Mouse (Mus musculus): Measurements from ENCODE around the gene Gm5460. TPM values are rescaled to one million over a fixed set of nuclear protein-coding genes. Genes with fewer than 3 reads are reported as not detected.

The Gm5460 gene
- total and polyA plus RNA-seq, 3 experiments: not detected

GRCm38 (mm10) chr14:34096161-34096560 lies 79.6 kb downstream of the Gm5460 start:
- Histone ChIP-seq H3K9ac (ENCODE audit: control insufficient read depth, low read depth, low read length, poor library complexity, severe bottlenecking) (no peak overlapping the region), H3K36me3 (ENCODE audit: control insufficient read depth in 1 of 2, insufficient read depth in 2 of 2, low read length in 2 of 2) (no peaks in the 10 kb centered on the region), H3K9me3 (replicated peaks; ENCODE audit: insufficient read depth, low read length) (no peaks in the 10 kb centered on the region), H3K27ac (ENCODE audit: control insufficient read depth, low read depth, low read length) (no peak overlapping the region), H3K27me3 (ENCODE audit: control insufficient read depth in 1 of 2, insufficient read depth in 2 of 2, low read length in 2 of 2) (no peaks in the 10 kb centered on the region), H3K79me2 (ENCODE audit: control insufficient read depth, insufficient read depth, low read length, poor library complexity) (no peaks in the 10 kb centered on the region), H3K4me3 (ENCODE audit: control insufficient read depth in 1 of 2, insufficient read depth in 1 of 2, low read depth in 2 of 2, low read length in 2 of 2) (no peak overlapping the region), H3K4me1 (ENCODE audit: control insufficient read depth in 1 of 2, insufficient read depth in 2 of 2, low read length in 2 of 2) (no peaks in the 10 kb centered on the region)
- no peak for DNase-seq (ENCODE audit: low read depth, low spot score)
- TF ChIP-seq TCF12 (IDR thresholded peaks at IDR 0.05; ENCODE audit: low read depth, low read length): no peak
- TF ChIP-seq GABPA (IDR thresholded peaks at IDR 0.05; ENCODE audit: low read depth, low read length): no peak
- no peak for TF ChIP-seq MAFK (IDR thresholded peaks at IDR 0.05; ENCODE audit: borderline replicate concordance, low read depth, low read length)
- no peak for TF ChIP-seq SMC3 (IDR thresholded peaks at IDR 0.05; ENCODE audit: low read depth, low read length)
- no peak for TF ChIP-seq POLR2AphosphoS2 (IDR thresholded peaks at IDR 0.05; ENCODE audit: low read length)
- no peak for TF ChIP-seq MYB (IDR thresholded peaks at IDR 0.05; ENCODE audit: low read depth, low read length)
- TF ChIP-seq JUND (IDR thresholded peaks at IDR 0.05; ENCODE audit: low read depth, low read length): no peak
- no peak for TF ChIP-seq RAD21 (IDR thresholded peaks at IDR 0.05; ENCODE audit: low read depth, low read length)
- no peak for TF ChIP-seq CHD1 (IDR thresholded peaks at IDR 0.05; ENCODE audit: low read depth, low read length)
- no peak for TF ChIP-seq MAZ (IDR thresholded peaks at IDR 0.05; ENCODE audit: low read depth, low read length)
- TF ChIP-seq ETS1 (IDR thresholded peaks at IDR 0.05; ENCODE audit: low read depth, low read length): no peak
- no peak for TF ChIP-seq POLR2A (IDR thresholded peaks at IDR 0.05; ENCODE audit: control insufficient read depth in 1 of 2, insufficient read depth in 1 of 2, low read depth in 1 of 2, low read length in 2 of 2, poor library complexity in 1 of 2)
- TF ChIP-seq ZMIZ1 (IDR thresholded peaks at IDR 0.05; ENCODE audit: low read depth, low read length): no peak
- TF ChIP-seq TBP (IDR thresholded peaks at IDR 0.05; ENCODE audit: low read depth, low read length): no peak

Other genes with a start within 250 kb of the Gm5460 start
- not detected in 2 replicates for gene Gdf10, start 93.2 kb upstream of the Gm5460 start, total RNA-seq (2012; rRNA removed)
- gene Gdf10, start 93.2 kb upstream of the Gm5460 start, polyA plus RNA-seq (2012; ENCODE audit: insufficient read depth in 1 of 2, insufficient read length in 2 of 2, low read depth in 1 of 2, low replicate concordance in 2 of 2, missing spikeins in 1 of 2): not detected
- not detected in 2 replicates for gene Gdf2, start 75.7 kb upstream of the Gm5460 start, total RNA-seq (2012; rRNA removed)
- gene Gdf2, start 75.7 kb upstream of the Gm5460 start, polyA plus RNA-seq (2012; ENCODE audit: insufficient read depth in 1 of 2, insufficient read length in 2 of 2, low read depth in 1 of 2, low replicate concordance in 2 of 2, missing spikeins in 1 of 2): not detected
- gene Rbp3, start 62.8 kb upstream of the Gm5460 start, total RNA-seq (2012; rRNA removed): not detected in 2 replicates
- gene Rbp3, start 62.8 kb upstream of the Gm5460 start, polyA plus RNA-seq (2012; ENCODE audit: insufficient read depth in 1 of 2, insufficient read length in 2 of 2, low read depth in 1 of 2, low replicate concordance in 2 of 2, missing spikeins in 1 of 2): not detected
- gene Zfp488, start 38.0 kb upstream of the Gm5460 start, total RNA-seq (2012; rRNA removed): not detected in 2 replicates
- not detected for gene Zfp488, start 38.0 kb upstream of the Gm5460 start, polyA plus RNA-seq (2012; ENCODE audit: insufficient read depth in 1 of 2, insufficient read length in 2 of 2, low read depth in 1 of 2, low replicate concordance in 2 of 2, missing spikeins in 1 of 2)
- not detected in 2 replicates for gene Gm30083, start 1.6 kb upstream of the Gm5460 start, total RNA-seq (2012; rRNA removed)
- not detected for gene Gm30083, start 1.6 kb upstream of the Gm5460 start, polyA plus RNA-seq (2012; ENCODE audit: insufficient read depth in 1 of 2, insufficient read length in 2 of 2, low read depth in 1 of 2, low replicate concordance in 2 of 2, missing spikeins in 1 of 2)
- not detected in 2 replicates for gene Antxrl, start 35.9 kb downstream of the Gm5460 start, total RNA-seq (2012; rRNA removed)
- not detected for gene Antxrl, start 35.9 kb downstream of the Gm5460 start, polyA plus RNA-seq (2012; ENCODE audit: insufficient read depth in 1 of 2, insufficient read length in 2 of 2, low read depth in 1 of 2, low replicate concordance in 2 of 2, missing spikeins in 1 of 2)
- not detected in 2 replicates for gene Anxa8, start 69.2 kb downstream of the Gm5460 start, total RNA-seq (2012; rRNA removed)
- not detected for gene Anxa8, start 69.2 kb downstream of the Gm5460 start, polyA plus RNA-seq (2012; ENCODE audit: insufficient read depth in 1 of 2, insufficient read length in 2 of 2, low read depth in 1 of 2, low replicate concordance in 2 of 2, missing spikeins in 1 of 2)
- not detected in 2 replicates for gene A630023A22Rik, start 86.0 kb downstream of the Gm5460 start, total RNA-seq (2012; rRNA removed)
- not detected for gene A630023A22Rik, start 86.0 kb downstream of the Gm5460 start, polyA plus RNA-seq (2012; ENCODE audit: insufficient read depth in 1 of 2, insufficient read length in 2 of 2, low read depth in 1 of 2, low replicate concordance in 2 of 2, missing spikeins in 1 of 2)
- not detected in 2 replicates for gene Npy4r, start 135.7 kb downstream of the Gm5460 start, total RNA-seq (2012; rRNA removed)
- gene Npy4r, start 135.7 kb downstream of the Gm5460 start, polyA plus RNA-seq (2012; ENCODE audit: insufficient read depth in 1 of 2, insufficient read length in 2 of 2, low read depth in 1 of 2, low replicate concordance in 2 of 2, missing spikeins in 1 of 2): not detected
- under 0.01 and 0.03 TPM in 2 replicates for gene Gprin2, start 184.9 kb downstream of the Gm5460 start, total RNA-seq (2012; rRNA removed)
- under 1 TPM in 1 of 2 experiments, not detected in 1; 0.01 TPM for gene Gprin2, start 184.9 kb downstream of the Gm5460 start, polyA plus RNA-seq (2012; ENCODE audit: insufficient read depth in 1 of 2, insufficient read length in 2 of 2, low read depth in 1 of 2, low replicate concordance in 2 of 2, missing spikeins in 1 of 2)
- gene Syt15, start 202.8 kb downstream of the Gm5460 start, total RNA-seq (2012; rRNA removed): not detected in 2 replicates
- gene Syt15, start 202.8 kb downstream of the Gm5460 start, polyA plus RNA-seq (2012; ENCODE audit: insufficient read depth in 1 of 2, insufficient read length in 2 of 2, low read depth in 1 of 2, low replicate concordance in 2 of 2, missing spikeins in 1 of 2): under 1 TPM in 1 of 2 experiments, not detected in 1; 0.06 TPM

Measured in MEL (cell line).